In the genomic region with DNA sequence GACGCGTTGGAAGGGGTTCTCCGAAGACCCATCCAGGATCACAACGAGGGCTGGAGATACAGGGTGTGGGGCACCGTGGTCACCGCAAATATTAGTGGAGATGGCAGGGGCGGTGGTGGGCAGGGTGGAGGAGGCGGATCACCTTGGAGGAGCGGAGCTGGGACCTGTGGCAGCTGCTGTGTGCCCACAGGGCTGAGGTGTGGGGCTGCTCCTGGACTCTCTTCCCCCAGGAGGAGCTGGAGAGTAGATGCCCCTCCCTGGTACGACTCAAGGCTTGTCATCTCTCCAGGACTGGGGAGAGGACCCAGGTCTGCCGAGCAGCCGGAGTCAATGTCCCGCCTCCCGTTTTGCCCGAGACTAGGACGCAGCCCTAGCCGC, we compare ENCODE assay signal across 8 mouse cellular contexts.
A peak's percentile ranks its signal among the peaks of the same experiment; 100 is the strongest.
DNase-seq lines count a peak whose midpoint lies in the region; ATAC-seq lines count a peak whose summit lies in the region.

No protein-coding gene starts in this region.

- ATAC-seq in frontal cortex, adult (ENCODE audit: low TSS enrichment): peak; percentile 45
- no peak for ATAC-seq in megakaryocyte, adult 5-6 weeks (ENCODE audit: poor library complexity, severe bottlenecking)
- ATAC-seq in granulocyte monocyte progenitor cell, adult 5-6 weeks (replicated peaks; ENCODE audit: poor library complexity, severe bottlenecking): peak; percentile 16; the same call in 1 of the 2 replicates
- ATAC-seq in liver, embryonic 16.5 days (ENCODE audit: low read depth): no peak

- DNase-seq in frontal cortex, postnatal 25 days (ENCODE audit: low spot score in 2 of 2): no peak
- DNase-seq in embryo, embryonic 10 days (ENCODE audit: low spot score): no peak
- no peak for DNase-seq in spleen, postnatal 10 days (ENCODE audit: low spot score in 2 of 2)

- peaks cover 38% of the 10 kb centered on the region for H3K27me3 ChIP-seq in megakaryocyte, embryonic 14.5 days (replicated peaks)
- H3K27me3 ChIP-seq in liver, embryonic 16.5 days (ENCODE audit: control insufficient read depth, insufficient read depth, low read depth, low read length): peaks cover 39% of the 10 kb centered on the region

- peaks cover 48% of the 10 kb centered on the region for H3K4me1 ChIP-seq in megakaryocyte, embryonic 14.5 days
- no peaks in the 10 kb centered on the region for H3K4me1 ChIP-seq in liver, embryonic 16.5 days (ENCODE audit: control insufficient read depth, low read depth, low read length)

- peak overlapping the region; percentile 62 for H3K4me2 ChIP-seq in liver, embryonic 16.5 days (ENCODE audit: low read depth, low read length)

- H3K36me3 ChIP-seq in megakaryocyte, embryonic 14.5 days (replicated peaks; ENCODE audit: low read length): no peaks in the 10 kb centered on the region
- no peaks in the 10 kb centered on the region for H3K36me3 ChIP-seq in liver, embryonic 16.5 days (ENCODE audit: control insufficient read depth, insufficient read depth)

- H3K4me3 ChIP-seq in megakaryocyte, embryonic 14.5 days (replicated peaks): peak overlapping the region; percentile 91
- peak overlapping the region; percentile 44 for H3K4me3 ChIP-seq in liver, embryonic 16.5 days (ENCODE audit: low read depth, low read length)

- peak overlapping the region; percentile 16; the same call in 1 of the 2 replicates for H3K9ac ChIP-seq in liver, embryonic 16.5 days (ENCODE audit: low read depth, low read length)

- 15% methylated on average over 17 of the region's 17 CpGs for WGBS in liver, embryonic 16.5 days (ENCODE audit: insufficient replicate concordance)

- no peak overlapping the region for H3K27ac ChIP-seq in liver, embryonic 16.5 days (ENCODE audit: low read length)

- peaks cover 8% of the 10 kb centered on the region for H3K9me3 ChIP-seq in megakaryocyte, embryonic 14.5 days
- H3K9me3 ChIP-seq in liver, embryonic 16.5 days (replicated peaks; ENCODE audit: control insufficient read depth, low read length): no peaks in the 10 kb centered on the region

Comparison
In these comparisons a context has a peak if more than half of its experiments do, and no peak if none do; other contexts are left out.
1. ATAC-seq: peak in frontal cortex, adult (single experiment) and granulocyte monocyte progenitor cell, adult 5-6 weeks (single experiment); none in megakaryocyte, adult 5-6 weeks (single experiment) and liver, embryonic 16.5 days (single experiment).